Mouse (Mus musculus) heart, postnatal 0 days (tissue): Measurements from ENCODE around the gene Cdh22.

Experiments used
- CTCF ChIP-seq: IDR thresholded peaks from 2 replicates; pipeline ENCODE4 v1.5.1; 2016; ENCODE audit warnings: antibody characterized with exemption, control low read depth, low read depth
- EP300 ChIP-seq: IDR thresholded peaks from 2 replicates; pipeline ENCODE4 v1.6.1; 2016; ENCODE audit warnings: antibody characterized with exemption, low read depth

DNA sequence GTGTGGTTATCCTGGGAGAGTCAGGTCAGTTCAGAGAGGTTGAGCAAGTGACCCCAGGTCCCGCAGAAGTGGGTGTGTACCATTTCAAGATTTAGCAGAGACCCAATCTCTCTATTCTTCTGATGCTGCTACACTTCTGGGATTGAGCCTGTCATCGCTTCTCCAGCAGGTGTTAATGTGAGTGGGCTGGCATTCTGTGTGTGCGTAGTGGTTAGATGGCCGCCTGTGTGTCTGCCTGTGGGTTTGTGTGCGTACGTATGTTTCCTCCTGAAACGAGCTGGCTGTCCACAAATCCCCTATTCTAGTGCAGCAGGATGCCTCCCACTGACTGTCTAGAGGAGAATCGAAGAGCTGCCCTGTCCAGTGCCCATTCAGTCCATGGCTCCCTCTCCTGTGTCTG lies 156.6 kb downstream of the Cdh22 start:
- TF ChIP-seq CTCF (no peak), EP300 (no peak)
